Mouse (Mus musculus): Measurements from ENCODE around the gene Sat2. TPM values are rescaled to one million over a fixed set of nuclear protein-coding genes. Genes with fewer than 3 reads are reported as not detected.
"Not testable (repeated sequence)": the region's sequence is repeated elsewhere in the genome, so short reads cannot be mapped to it uniquely, and the experiment has no call there.

Sat2 gene
- polyA plus RNA-seq, 1 experiment from 2014 or later = 18.1 TPM

GRCm38 (mm10) chr11:69614257-69614588, 7.6 kb upstream of the Sat2 start:
- H3K9me3 ChIP-seq (ENCODE audit: control insufficient read depth, low read length); H3K4me3 ChIP-seq (ENCODE audit: low read depth, low read length); H3K36me3 ChIP-seq (ENCODE audit: control insufficient read depth, insufficient read depth, low read length); H3K4me1 ChIP-seq (replicated peaks; ENCODE audit: control insufficient read depth, insufficient read depth, low read length); H3K9ac ChIP-seq (ENCODE audit: low read length); H3K27me3 ChIP-seq (replicated peaks; ENCODE audit: control insufficient read depth, insufficient read depth, low read length); H3K27ac ChIP-seq (ENCODE audit: low read depth); ATAC-seq (replicated peaks; ENCODE audit: low FRiP score, low TSS enrichment, low read depth); DNase-seq (ENCODE audit: low spot score): not testable (repeated sequence)
- H3K4me2 ChIP-seq (ENCODE audit: low read length) = peak overlapping the region; percentile 37; the same call in 1 of the 2 replicates
- 55% methylated on average over 11 of the region's 11 CpGs for WGBS

DNA sequence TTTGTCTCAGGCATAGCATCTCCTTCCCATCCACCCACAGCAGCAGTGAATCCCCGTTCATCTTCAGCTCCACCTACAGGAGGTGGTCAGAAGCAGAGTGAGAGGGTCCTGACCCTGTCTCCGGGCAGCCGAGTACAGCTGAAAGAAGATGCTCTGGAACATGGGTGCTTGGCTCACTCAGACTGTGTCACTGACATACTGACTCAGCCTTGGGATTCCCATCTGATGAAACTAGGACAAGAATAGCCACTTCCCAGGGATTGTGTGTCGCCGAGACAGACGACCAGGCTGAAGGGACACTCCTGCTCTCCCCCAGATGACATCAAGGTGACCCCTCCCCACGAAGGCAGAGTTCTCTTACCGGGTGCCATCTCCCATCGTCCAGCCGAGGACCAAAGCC, 5.0 kb upstream of the Sat2 start:
- 56% methylated on average over 10 of the region's 10 CpGs for WGBS
- no peaks in the 10 kb centered on the region for H3K27me3 ChIP-seq (replicated peaks; ENCODE audit: control insufficient read depth, insufficient read depth, low read length)
- ATAC-seq (replicated peaks; ENCODE audit: low FRiP score, low TSS enrichment, low read depth) = no peak
- peaks cover 7% of the 10 kb centered on the region; the same call in 1 of the 2 replicates for H3K4me1 ChIP-seq (replicated peaks; ENCODE audit: control insufficient read depth, insufficient read depth, low read length)
- no peak for DNase-seq (ENCODE audit: low spot score)
- no peaks in the 10 kb centered on the region for H3K9me3 ChIP-seq (ENCODE audit: control insufficient read depth, low read length)
- no peak overlapping the region for H3K27ac ChIP-seq (ENCODE audit: low read depth)
- no peak overlapping the region for H3K4me2 ChIP-seq (ENCODE audit: low read length)
- H3K36me3 ChIP-seq (ENCODE audit: control insufficient read depth, insufficient read depth, low read length) = no peaks in the 10 kb centered on the region
- no peak overlapping the region for H3K4me3 ChIP-seq (ENCODE audit: low read depth, low read length)
- no peak overlapping the region for H3K9ac ChIP-seq (ENCODE audit: low read length)

DNA sequence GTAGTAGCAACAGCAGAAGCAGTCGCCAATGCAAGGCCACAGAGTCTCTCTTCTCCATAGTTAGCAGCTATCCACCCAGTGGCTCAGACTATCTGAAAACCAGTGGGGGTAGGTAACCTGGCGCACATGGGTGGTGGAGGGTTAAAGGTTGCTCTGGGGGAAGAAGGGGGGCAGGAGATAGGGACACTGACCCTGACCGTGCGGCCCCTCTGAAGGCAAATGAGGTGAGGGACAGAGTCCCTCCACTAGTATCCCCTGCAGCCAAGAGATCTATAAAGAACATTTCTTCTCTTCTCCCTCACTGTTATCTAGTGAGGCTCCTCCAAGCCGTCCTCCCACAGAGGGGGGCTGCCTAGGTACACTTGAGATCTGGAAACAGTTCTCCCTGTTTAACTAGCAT, 4.0 kb upstream of the Sat2 start, which contains the start of gene Shbg:
Shbg (minus strand) TSS at position 101 of the 400 bp plus-strand sequence.
- ATAC-seq (replicated peaks; ENCODE audit: low FRiP score, low TSS enrichment, low read depth) = no peak
- 62% methylated on average over 5 of the region's 5 CpGs for WGBS

GRCm38 (mm10) chr11:69620394-69621081, 1.3 kb upstream of the Sat2 start:
- ATAC-seq (replicated peaks; ENCODE audit: low FRiP score, low TSS enrichment, low read depth) = no peak
- no peaks in the 10 kb centered on the region for H3K9me3 ChIP-seq (ENCODE audit: control insufficient read depth, low read length)
- no peaks in the 10 kb centered on the region for H3K27me3 ChIP-seq (replicated peaks; ENCODE audit: control insufficient read depth, insufficient read depth, low read length)
- WGBS = 74% methylated on average over 7 of the region's 7 CpGs
- H3K4me1 ChIP-seq (replicated peaks; ENCODE audit: control insufficient read depth, insufficient read depth, low read length) = peaks cover 9% of the 10 kb centered on the region
- no peak overlapping the region for H3K27ac ChIP-seq (ENCODE audit: low read depth)
- no peaks in the 10 kb centered on the region for H3K36me3 ChIP-seq (ENCODE audit: control insufficient read depth, insufficient read depth, low read length)
- no peak overlapping the region for H3K4me3 ChIP-seq (ENCODE audit: low read depth, low read length)
- no peak for DNase-seq (ENCODE audit: low spot score)
- no peak overlapping the region for H3K4me2 ChIP-seq (ENCODE audit: low read length)
- no peak overlapping the region for H3K9ac ChIP-seq (ENCODE audit: low read length)

More for the DNA sequence above, 4.0 kb upstream of the Sat2 start, which contains the start of gene Shbg:
- Histone ChIP-seq H3K9ac (ENCODE audit: low read length) (no peak within 1 kb of the TSS), H3K27me3 (replicated peaks; ENCODE audit: control insufficient read depth, insufficient read depth, low read length) (no peaks in the 10 kb centered on the region), H3K4me1 (replicated peaks; ENCODE audit: control insufficient read depth, insufficient read depth, low read length) (peaks cover 12% of the 10 kb centered on the region), H3K4me3 (ENCODE audit: low read depth, low read length) (no peak within 1 kb of the TSS), H3K4me2 (ENCODE audit: low read length) (no peak within 1 kb of the TSS), H3K9me3 (ENCODE audit: control insufficient read depth, low read length) (no peaks in the 10 kb centered on the region), H3K36me3 (ENCODE audit: control insufficient read depth, insufficient read depth, low read length) (no peaks in the 10 kb centered on the region), H3K27ac (ENCODE audit: low read depth) (no peak within 1 kb of the TSS)
- DNase-seq (ENCODE audit: low spot score) = no peak

DNA sequence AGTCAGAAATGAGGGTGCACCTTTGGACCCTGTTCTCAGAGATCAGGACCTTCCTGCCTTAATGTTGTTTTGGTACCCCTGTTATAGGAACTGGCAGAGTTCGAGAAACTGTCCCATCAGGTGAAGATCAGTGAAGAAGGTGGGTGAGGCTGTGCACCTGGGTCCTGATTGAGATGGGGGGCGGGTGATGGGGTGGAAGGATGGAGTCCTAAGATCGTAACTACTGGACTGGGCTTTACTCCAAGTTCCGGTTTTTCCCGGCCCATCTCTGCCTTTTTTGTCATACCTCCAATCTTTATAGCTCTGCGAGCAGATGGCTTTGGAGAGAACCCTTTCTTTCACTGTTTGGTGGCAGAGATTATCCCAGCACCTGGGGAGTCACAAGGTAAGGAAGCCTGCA, 582 bp downstream of the Sat2 start:
- H3K9ac ChIP-seq (ENCODE audit: low read length) = peak overlapping the region; percentile 52

DNA sequence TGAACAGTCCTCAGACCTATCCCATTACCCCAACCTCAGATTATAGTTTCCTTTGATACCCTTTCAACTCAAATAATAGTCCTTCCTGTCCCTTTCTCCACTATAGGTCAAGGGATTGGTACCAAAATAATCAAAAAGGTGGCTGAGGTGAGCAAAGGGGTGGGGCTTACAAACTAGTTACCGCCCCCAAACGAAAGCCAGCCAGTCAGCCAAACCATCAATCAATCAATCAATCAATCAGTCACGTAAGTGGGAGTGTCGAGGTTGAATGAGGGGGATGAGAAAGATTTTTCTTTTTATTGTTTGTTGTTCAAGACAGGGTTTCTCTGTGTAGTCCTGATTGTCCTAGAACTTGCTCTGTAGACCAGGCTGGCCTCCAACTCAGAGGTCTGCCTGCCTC, 1.2 kb downstream of the Sat2 start:
- Histone ChIP-seq H3K4me1 (replicated peaks; ENCODE audit: control insufficient read depth, insufficient read depth, low read length) (peaks cover 9% of the 10 kb centered on the region), H3K27me3 (replicated peaks; ENCODE audit: control insufficient read depth, insufficient read depth, low read length) (no peaks in the 10 kb centered on the region), H3K9me3 (ENCODE audit: control insufficient read depth, low read length) (no peaks in the 10 kb centered on the region), H3K4me2 (ENCODE audit: low read length) (peak overlapping the region; percentile 73), H3K4me3 (ENCODE audit: low read depth, low read length) (0 out of 2 replicates have a peak overlapping the region, but pooled peaks have one; percentile 44), H3K36me3 (ENCODE audit: control insufficient read depth, insufficient read depth, low read length) (no peaks in the 10 kb centered on the region), H3K27ac (ENCODE audit: low read depth) (no peak overlapping the region), H3K9ac (ENCODE audit: low read length) (peak overlapping the region; percentile 52)
- DNase-seq (ENCODE audit: low spot score) = no peak
- WGBS = 68% methylated on average over 4 of the region's 4 CpGs
- no peak for ATAC-seq (replicated peaks; ENCODE audit: low FRiP score, low TSS enrichment, low read depth)

More for the DNA sequence above, 582 bp downstream of the Sat2 start:
- Histone ChIP-seq H3K4me1 (replicated peaks; ENCODE audit: control insufficient read depth, insufficient read depth, low read length) (peaks cover 9% of the 10 kb centered on the region), H3K4me2 (ENCODE audit: low read length) (peak overlapping the region; percentile 73), H3K4me3 (ENCODE audit: low read depth, low read length) (peak overlapping the region; percentile 44), H3K36me3 (ENCODE audit: control insufficient read depth, insufficient read depth, low read length) (no peaks in the 10 kb centered on the region), H3K27ac (ENCODE audit: low read depth) (peak overlapping the region; percentile 34), H3K27me3 (replicated peaks; ENCODE audit: control insufficient read depth, insufficient read depth, low read length) (no peaks in the 10 kb centered on the region), H3K9me3 (ENCODE audit: control insufficient read depth, low read length) (no peaks in the 10 kb centered on the region)
- DNase-seq (ENCODE audit: low spot score) (no peak), ATAC-seq (replicated peaks; ENCODE audit: low FRiP score, low TSS enrichment, low read depth) (peak; percentile 48; the same call in 1 of the 2 replicates)
- WGBS = 26% methylated on average over 6 of the region's 6 CpGs

DNA sequence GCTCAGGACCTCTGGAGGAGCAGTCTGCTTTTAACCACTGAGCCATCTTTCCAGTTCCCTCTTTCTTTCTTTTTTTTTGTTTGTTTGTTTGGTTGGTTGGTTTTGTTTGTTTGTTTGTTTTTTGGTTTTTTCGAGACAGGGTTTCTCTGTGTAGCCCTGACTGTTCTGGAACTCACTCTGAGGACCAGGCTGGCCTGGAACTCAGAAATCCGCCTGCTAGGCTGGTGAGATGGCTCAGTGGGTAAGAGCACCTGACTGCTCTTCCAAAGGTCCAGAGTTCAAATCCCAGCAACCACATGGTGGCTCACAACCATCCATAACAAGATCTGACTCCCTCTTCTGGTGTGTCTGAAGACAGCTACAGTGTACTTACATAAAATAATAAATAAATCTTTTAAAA, 2.5 kb downstream of the Sat2 start:
- H3K4me1 ChIP-seq (replicated peaks; ENCODE audit: control insufficient read depth, insufficient read depth, low read length); H3K9ac ChIP-seq (ENCODE audit: low read length); ATAC-seq (replicated peaks; ENCODE audit: low FRiP score, low TSS enrichment, low read depth); H3K9me3 ChIP-seq (ENCODE audit: control insufficient read depth, low read length); H3K4me2 ChIP-seq (ENCODE audit: low read length); H3K27ac ChIP-seq (ENCODE audit: low read depth); H3K36me3 ChIP-seq (ENCODE audit: control insufficient read depth, insufficient read depth, low read length); H3K27me3 ChIP-seq (replicated peaks; ENCODE audit: control insufficient read depth, insufficient read depth, low read length); DNase-seq (ENCODE audit: low spot score); H3K4me3 ChIP-seq (ENCODE audit: low read depth, low read length): not testable (repeated sequence)
- WGBS = 74% methylated on average over 2 of the region's 2 CpGs

- ATAC-seq (replicated peaks; ENCODE audit: low FRiP score, low TSS enrichment, low read depth) = no peak
- H3K9me3 ChIP-seq (ENCODE audit: control insufficient read depth, low read length) = no peaks in the 10 kb centered on the region
- no peak overlapping the region for H3K27ac ChIP-seq (ENCODE audit: low read depth)
- H3K4me2 ChIP-seq (ENCODE audit: low read length) = no peak overlapping the region
- H3K9ac ChIP-seq (ENCODE audit: low read length) = no peak overlapping the region
- no peak overlapping the region for H3K4me3 ChIP-seq (ENCODE audit: low read depth, low read length)
- peak; percentile 92 for DNase-seq (ENCODE audit: low spot score)
- WGBS = 36% methylated on average over 6 of the region's 6 CpGs
- H3K4me1 ChIP-seq (replicated peaks; ENCODE audit: control insufficient read depth, insufficient read depth, low read length) = peaks cover 3% of the 10 kb centered on the region; the same call in 1 of the 2 replicates
- H3K36me3 ChIP-seq (ENCODE audit: control insufficient read depth, insufficient read depth, low read length) = no peaks in the 10 kb centered on the region
- H3K27me3 ChIP-seq (replicated peaks; ENCODE audit: control insufficient read depth, insufficient read depth, low read length) = no peaks in the 10 kb centered on the region
Observed at GRCm38 (mm10) chr11:69628286-69628685, 6.5 kb downstream of the Sat2 start.

DNA sequence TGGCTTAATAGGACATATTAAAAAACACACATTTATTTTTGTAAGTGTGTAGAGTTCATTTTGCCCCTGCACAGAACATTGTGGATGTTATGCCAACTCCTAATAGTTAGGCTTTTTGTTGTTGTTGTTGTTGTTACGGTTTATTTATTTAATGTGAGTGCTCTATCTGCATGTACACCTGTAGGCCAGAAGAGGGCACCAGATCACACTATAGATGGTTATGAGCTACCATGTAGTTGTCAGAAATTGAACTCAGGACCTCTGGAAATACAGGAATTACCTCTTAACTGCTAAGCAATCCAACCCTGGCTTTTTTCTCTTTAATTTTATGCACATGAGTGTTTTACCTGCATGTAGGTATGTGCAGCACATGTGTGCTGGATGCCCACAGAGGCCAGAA, 8.0 kb downstream of the Sat2 start:
- ATAC-seq (replicated peaks; ENCODE audit: low FRiP score, low TSS enrichment, low read depth) (no peak), DNase-seq (ENCODE audit: low spot score) (no peak)
- Histone ChIP-seq H3K4me3 (ENCODE audit: low read depth, low read length) (no peak overlapping the region), H3K9ac (ENCODE audit: low read length) (no peak overlapping the region), H3K9me3 (ENCODE audit: control insufficient read depth, low read length) (no peaks in the 10 kb centered on the region), H3K36me3 (ENCODE audit: control insufficient read depth, insufficient read depth, low read length) (no peaks in the 10 kb centered on the region), H3K4me2 (ENCODE audit: low read length) (no peak overlapping the region), H3K27ac (ENCODE audit: low read depth) (no peak overlapping the region), H3K27me3 (replicated peaks; ENCODE audit: control insufficient read depth, insufficient read depth, low read length) (no peaks in the 10 kb centered on the region), H3K4me1 (replicated peaks; ENCODE audit: control insufficient read depth, insufficient read depth, low read length) (peaks cover 14% of the 10 kb centered on the region)
- WGBS = 81% methylated on average over 1 of the region's 1 CpGs
